12 mouse cellular contexts compared by ENCODE assay signal in genomic region chr16:37945031-37945796, GRCm38 (mm10). TPM values are rescaled to one million over a fixed set of nuclear protein-coding genes. Genes with fewer than 3 reads are reported as not detected.
DNase-seq lines count a peak whose midpoint lies in the region; ATAC-seq and TF ChIP-seq lines count a peak whose summit lies in the region.
"Had no signal": no experiment of that assay in that cellular context is flagged by ENCODE, and none has a peak within 500 bp of the region (broad histone marks: within the 10 kb centered on the region; RNA-seq: fewer than 3 reads in every experiment).

No protein-coding gene starts in this region.

- no peak overlapping the region for H3K4me2 ChIP-seq in forebrain, embryonic 14.5 days (ENCODE audit: low read length)
- no peak overlapping the region for H3K4me2 ChIP-seq in forebrain, embryonic 11.5 days (ENCODE audit: low read depth, low read length, severe bottlenecking)
- no peak overlapping the region for H3K4me2 ChIP-seq in midbrain, embryonic 15.5 days
- no peak overlapping the region for H3K4me2 ChIP-seq in midbrain, embryonic 16.5 days (ENCODE audit: low read length)
- H3K4me2 ChIP-seq in midbrain, postnatal 0 days (ENCODE audit: low read depth, low read length, poor library complexity, severe bottlenecking), result no peak overlapping the region

- no peaks in the 10 kb centered on the region for H3K9me3 ChIP-seq in forebrain, embryonic 14.5 days (replicated peaks; ENCODE audit: control insufficient read depth, low read length)
- H3K9me3 ChIP-seq in forebrain, embryonic 11.5 days (ENCODE audit: control insufficient read depth, low read length), result no peaks in the 10 kb centered on the region
- H3K9me3 ChIP-seq in midbrain, embryonic 15.5 days, result no peaks in the 10 kb centered on the region
- no peaks in the 10 kb centered on the region for H3K9me3 ChIP-seq in midbrain, embryonic 16.5 days (replicated peaks; ENCODE audit: control insufficient read depth, low read length, poor library complexity, severe bottlenecking)
- no peaks in the 10 kb centered on the region for H3K9me3 ChIP-seq in midbrain, postnatal 0 days (ENCODE audit: low read length)

- no peak overlapping the region for H3K4me3 ChIP-seq in forebrain, embryonic 14.5 days (ENCODE audit: low read depth, low read length)
- no peak overlapping the region for H3K4me3 ChIP-seq in forebrain, embryonic 11.5 days (ENCODE audit: low read depth, low read length)
- H3K4me3 ChIP-seq in midbrain, embryonic 15.5 days, result no peak overlapping the region
- H3K4me3 ChIP-seq in midbrain, embryonic 16.5 days (ENCODE audit: low read depth, low read length), result no peak overlapping the region
- H3K4me3 ChIP-seq in midbrain, postnatal 0 days (ENCODE audit: low read depth, low read length), result no peak overlapping the region

- peak; percentile 93 for DNase-seq in forebrain, embryonic 14.5 days (ENCODE audit: low spot score)
- no peak for DNase-seq in forebrain, embryonic 11.5 days (ENCODE audit: low spot score)
- peak; percentile 71 for DNase-seq in layer of hippocampus, adult 11-12 months (ENCODE audit: low spot score)
- peak; percentile 60 for DNase-seq in midbrain, postnatal 0 days (ENCODE audit: low spot score)
- no peak for DNase-seq in c-Kit-positive CD71-positive TER-119-positive erythroid progenitor cells, embryonic 14.5 days (ENCODE audit: low spot score)
- DNase-seq in frontal cortex, postnatal 14 days (ENCODE audit: low spot score in 2 of 2), result no peak
- DNase-seq: heart, postnatal 36 days; kidney, postnatal 25 days had no signal

- no peaks in the 10 kb centered on the region for H3K36me3 ChIP-seq in forebrain, embryonic 14.5 days (ENCODE audit: control insufficient read depth, insufficient read depth, low read length)
- H3K36me3 ChIP-seq in forebrain, embryonic 11.5 days (ENCODE audit: control insufficient read depth, insufficient read depth, low read length), result no peaks in the 10 kb centered on the region
- H3K36me3 ChIP-seq in midbrain, embryonic 15.5 days (replicated peaks), result no peaks in the 10 kb centered on the region
- H3K36me3 ChIP-seq in midbrain, embryonic 16.5 days (ENCODE audit: control insufficient read depth, insufficient read depth, low read length), result no peaks in the 10 kb centered on the region
- no peaks in the 10 kb centered on the region for H3K36me3 ChIP-seq in midbrain, postnatal 0 days (ENCODE audit: insufficient read depth, low read length)

- H3K27me3 ChIP-seq in forebrain, embryonic 14.5 days (replicated peaks; ENCODE audit: control insufficient read depth, insufficient read depth, low read length), result no peaks in the 10 kb centered on the region
- H3K27me3 ChIP-seq in forebrain, embryonic 11.5 days (ENCODE audit: control insufficient read depth, insufficient read depth, low read length), result no peaks in the 10 kb centered on the region
- H3K27me3 ChIP-seq in midbrain, embryonic 15.5 days (replicated peaks), result no peaks in the 10 kb centered on the region
- no peaks in the 10 kb centered on the region for H3K27me3 ChIP-seq in midbrain, embryonic 16.5 days (ENCODE audit: control insufficient read depth, insufficient read depth, low read depth, low read length)
- no peaks in the 10 kb centered on the region for H3K27me3 ChIP-seq in midbrain, postnatal 0 days (ENCODE audit: insufficient read depth, low read length)

- WGBS in forebrain, embryonic 14.5 days, result 33% methylated on average over 8 of the region's 8 CpGs
- 83% methylated on average over 8 of the region's 8 CpGs for WGBS in forebrain, embryonic 11.5 days
- WGBS in midbrain, embryonic 15.5 days, result 61% methylated on average over 8 of the region's 8 CpGs
- 61% methylated on average over 8 of the region's 8 CpGs for WGBS in midbrain, embryonic 16.5 days
- WGBS in midbrain, postnatal 0 days, result 54% methylated on average over 8 of the region's 8 CpGs

- H3K4me1 ChIP-seq in forebrain, embryonic 14.5 days (ENCODE audit: control insufficient read depth, insufficient read depth, low read length), result peaks cover 20% of the 10 kb centered on the region
- H3K4me1 ChIP-seq in forebrain, embryonic 11.5 days (replicated peaks; ENCODE audit: control insufficient read depth, insufficient read depth, low read length), result no peaks in the 10 kb centered on the region
- peaks cover 8% of the 10 kb centered on the region; the same call in 1 of the 2 replicates for H3K4me1 ChIP-seq in midbrain, embryonic 15.5 days
- 0 out of 2 replicates have a peak, but pooled peaks cover 2% of the 10 kb centered on the region for H3K4me1 ChIP-seq in midbrain, embryonic 16.5 days (ENCODE audit: control insufficient read depth, insufficient read depth, low read length)
- no peaks in the 10 kb centered on the region for H3K4me1 ChIP-seq in midbrain, postnatal 0 days (ENCODE audit: insufficient read depth, low read length)

- peak; percentile 67 for ATAC-seq in forebrain, embryonic 14.5 days
- no peak for ATAC-seq in forebrain, embryonic 11.5 days (replicated peaks; ENCODE audit: low FRiP score)
- no peak; the same call in 1 of the 2 replicates for ATAC-seq in midbrain, embryonic 15.5 days (replicated peaks)
- no peak for ATAC-seq in midbrain, embryonic 16.5 days
- no peak for ATAC-seq in midbrain, postnatal 0 days (ENCODE audit: low FRiP score)

- no peak overlapping the region for H3K9ac ChIP-seq in forebrain, embryonic 14.5 days (ENCODE audit: low read length)
- no peak overlapping the region for H3K9ac ChIP-seq in forebrain, embryonic 11.5 days (ENCODE audit: low read length)
- H3K9ac ChIP-seq in midbrain, embryonic 15.5 days, result no peak overlapping the region
- no peak overlapping the region for H3K9ac ChIP-seq in midbrain, embryonic 16.5 days (ENCODE audit: low read depth, low read length)
- H3K9ac ChIP-seq in midbrain, postnatal 0 days (replicated peaks; ENCODE audit: low read length, poor library complexity, severe bottlenecking), result no peak overlapping the region
- H3K9ac ChIP-seq: liver, embryonic 14.5 days had no signal

- no peak for TF ChIP-seq CTCF in midbrain, postnatal 0 days (IDR thresholded peaks at IDR 0.05)

- H3K27ac ChIP-seq in forebrain, embryonic 14.5 days (ENCODE audit: low read depth, low read length), result peak overlapping the region; percentile 63
- H3K27ac ChIP-seq in forebrain, embryonic 11.5 days (ENCODE audit: low read depth, low read length), result no peak overlapping the region
- H3K27ac ChIP-seq in midbrain, embryonic 15.5 days, result peak overlapping the region; percentile 4; the same call in 1 of the 2 replicates
- H3K27ac ChIP-seq in midbrain, embryonic 16.5 days (ENCODE audit: low read length), result no peak overlapping the region
- H3K27ac ChIP-seq in midbrain, postnatal 0 days (ENCODE audit: low read depth, low read length), result no peak overlapping the region
- H3K27ac ChIP-seq: liver, embryonic 14.5 days had no signal

RNA-seq across cellular contexts. Expression of gene Gpr156, which starts 28.9 kb away (rescaled TPM):
- 4.2 and 5.1 TPM in 2 replicates for polyA plus RNA-seq in forebrain, embryonic 14.5 days (2014; fragmentation: Nextera tagmentation; extraction: Ambion mirVana)
- polyA plus RNA-seq in forebrain, embryonic 11.5 days (2014; fragmentation: Nextera tagmentation; extraction: Ambion mirVana), result 4.2 and 4.3 TPM in 2 replicates
- 6.2 and 6.4 TPM in 2 replicates for polyA plus RNA-seq in midbrain, embryonic 15.5 days (2015; fragmentation: Nextera tagmentation; extraction: Ambion mirVana)
- polyA plus RNA-seq in midbrain, embryonic 16.5 days (2015; fragmentation: Nextera tagmentation; extraction: Ambion mirVana), result 5.1 and 5.8 TPM in 2 replicates
- 6.1 and 6.4 TPM in 2 replicates for total RNA-seq in midbrain, postnatal 0 days (2014; rRNA removed)
- polyA plus RNA-seq in midbrain, postnatal 0 days (2015; fragmentation: Nextera tagmentation; extraction: Ambion mirVana), result 2.8 and 2.9 TPM in 2 replicates
- total RNA-seq: heart, postnatal 36 days; monocyte, adult 5-6 weeks had no signal

Comparison
In these comparisons a context has a peak if more than half of its experiments do, and no peak if none do; other contexts are left out.
1. DNase-seq: peak in forebrain, embryonic 14.5 days (single experiment), layer of hippocampus, adult 11-12 months (single experiment) and midbrain, postnatal 0 days (single experiment); none in forebrain, embryonic 11.5 days (single experiment), c-Kit-positive CD71-positive TER-119-positive erythroid progenitor cells, embryonic 14.5 days (single experiment) and frontal cortex, postnatal 14 days (0 of 2).
2. H3K27ac ChIP-seq: peak in forebrain, embryonic 14.5 days (single experiment) and midbrain, embryonic 15.5 days (single experiment); none in forebrain, embryonic 11.5 days (single experiment), midbrain, embryonic 16.5 days (single experiment) and midbrain, postnatal 0 days (single experiment).